Mouse (Mus musculus) heart, adult 11 months (tissue): ENCODE measurements around the gene Mad2l1.
A peak's percentile ranks its signal among the peaks of the same experiment; 100 is the strongest.

Experiments
- DNase-seq: peaks from one replicate; pipeline ENCODE4 v3.0.0; 2022

The Mad2l1 gene

DNA sequence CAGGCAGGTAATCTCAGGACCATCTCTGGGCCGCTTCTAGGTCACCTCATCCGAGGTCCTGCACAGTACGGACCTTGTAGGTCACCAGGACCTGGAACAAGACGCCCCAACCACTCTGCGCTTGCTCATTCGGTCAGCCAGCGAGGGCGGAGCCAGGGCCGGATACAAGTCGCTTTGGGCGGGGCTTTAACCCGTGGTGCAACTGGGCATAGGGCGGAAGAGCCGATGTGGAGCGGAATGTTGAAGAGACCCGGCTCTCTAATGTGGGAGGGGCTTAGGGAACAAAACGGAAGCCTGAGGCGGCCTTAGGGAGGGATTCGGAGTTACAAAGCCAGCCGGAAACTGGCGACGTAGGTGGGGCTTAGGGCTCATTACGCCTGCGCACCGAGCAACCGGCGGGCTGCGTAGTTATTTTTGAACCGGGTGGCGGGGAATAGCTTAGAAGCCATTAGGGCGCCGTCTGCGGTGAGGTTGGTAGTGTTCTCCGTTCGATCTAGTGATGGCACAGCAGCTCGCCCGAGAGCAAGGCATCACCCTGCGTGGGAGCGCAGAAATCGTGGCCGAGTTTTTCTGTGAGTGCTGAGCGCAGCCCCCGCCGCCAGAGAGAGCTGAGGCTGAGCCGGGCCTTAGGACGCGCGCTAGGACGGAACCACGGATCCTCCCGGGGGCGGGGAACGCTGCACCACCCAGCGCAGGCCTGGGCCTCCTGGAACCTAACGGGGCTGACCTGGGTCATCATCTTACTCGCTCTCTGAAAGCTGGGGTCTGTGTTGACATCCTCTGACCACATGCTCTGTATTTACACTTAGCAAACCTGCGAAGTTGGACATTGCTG, at the start of gene Mad2l1:
Gene Mad2l1, plus strand, starts transcription at position 363 of the 835 bp plus-strand sequence.
- DNase-seq: peak; percentile 100

DNA sequence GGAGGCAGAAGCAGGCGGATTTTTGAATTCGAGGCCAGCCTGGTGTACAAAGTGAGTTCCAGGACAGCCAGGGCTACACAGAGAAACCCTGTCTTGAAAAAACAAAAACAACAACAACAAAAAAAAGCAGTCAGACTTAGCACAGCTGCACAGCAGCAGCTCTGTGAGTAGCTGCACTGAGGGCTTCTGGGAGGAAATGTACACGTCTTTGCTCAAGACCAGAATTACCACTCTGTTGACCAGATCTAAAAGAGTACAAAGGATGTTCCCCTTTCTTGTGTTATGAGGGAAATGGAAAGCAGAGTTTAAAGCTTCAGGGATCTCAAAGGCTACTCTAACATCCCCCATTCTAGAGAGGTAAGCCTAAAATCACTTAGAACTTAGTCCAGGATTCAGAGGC, 41.5 kb upstream of the Mad2l1 start:
- no peak for DNase-seq

DNA sequence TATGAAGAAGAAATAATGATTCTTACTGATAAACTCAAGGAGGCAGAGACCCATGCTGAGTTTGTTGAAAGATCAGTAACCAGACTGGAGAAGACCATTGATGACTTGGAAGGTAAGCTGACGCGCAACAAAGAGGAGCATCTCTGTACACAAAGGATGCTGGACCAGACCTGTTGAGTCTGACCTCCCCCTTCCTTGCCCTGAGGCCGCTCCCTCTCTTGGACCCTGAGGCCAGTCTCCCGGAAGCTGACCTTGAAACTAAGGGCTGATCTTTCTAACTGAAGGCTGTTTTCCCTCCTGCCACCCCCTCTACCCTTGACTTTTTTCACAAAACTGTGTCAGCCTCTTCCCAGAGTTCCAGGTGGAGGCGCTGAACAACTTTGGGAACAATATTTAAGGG, 18.8 kb upstream of the Mad2l1 start:
- no peak for DNase-seq

DNA sequence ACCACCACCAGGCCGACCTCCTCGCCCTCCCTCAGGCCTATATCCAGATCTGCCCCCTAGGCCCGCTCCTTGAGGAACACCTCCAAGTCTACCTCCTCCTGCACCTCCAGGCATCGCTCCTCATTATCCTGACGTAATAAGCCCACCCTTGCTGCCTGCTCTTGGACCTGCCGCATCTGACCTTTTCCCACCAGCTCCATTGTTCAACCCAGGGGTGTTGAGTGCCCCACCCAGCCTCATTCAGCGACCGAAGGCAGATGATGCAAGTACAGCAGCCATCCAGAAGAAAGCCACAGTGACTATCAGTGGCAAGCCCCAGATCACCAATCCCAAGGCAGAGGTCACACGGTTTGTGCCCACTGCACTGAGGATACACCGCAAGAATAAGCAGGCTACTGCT, 6.8 kb upstream of the Mad2l1 start:
- no peak for DNase-seq

DNA sequence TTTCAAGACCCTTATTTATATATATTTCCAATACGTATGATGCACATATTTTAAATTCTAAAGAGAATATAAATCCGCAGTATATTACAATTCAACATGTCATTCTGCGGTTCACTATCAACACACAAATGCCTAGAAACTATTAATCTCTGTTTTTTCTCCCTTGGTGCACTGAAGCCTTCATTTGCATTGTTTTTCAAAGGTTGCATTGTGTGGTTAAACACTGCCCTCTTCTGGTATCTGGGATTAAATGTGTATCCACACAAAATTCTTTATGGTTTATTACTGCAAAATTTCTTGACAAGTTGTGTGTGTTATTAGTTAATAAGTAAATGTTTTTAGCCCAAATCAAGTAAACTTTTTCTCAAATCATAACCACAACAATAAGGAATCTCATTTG, 1.9 kb upstream of the Mad2l1 start:
- DNase-seq: no peak

DNA sequence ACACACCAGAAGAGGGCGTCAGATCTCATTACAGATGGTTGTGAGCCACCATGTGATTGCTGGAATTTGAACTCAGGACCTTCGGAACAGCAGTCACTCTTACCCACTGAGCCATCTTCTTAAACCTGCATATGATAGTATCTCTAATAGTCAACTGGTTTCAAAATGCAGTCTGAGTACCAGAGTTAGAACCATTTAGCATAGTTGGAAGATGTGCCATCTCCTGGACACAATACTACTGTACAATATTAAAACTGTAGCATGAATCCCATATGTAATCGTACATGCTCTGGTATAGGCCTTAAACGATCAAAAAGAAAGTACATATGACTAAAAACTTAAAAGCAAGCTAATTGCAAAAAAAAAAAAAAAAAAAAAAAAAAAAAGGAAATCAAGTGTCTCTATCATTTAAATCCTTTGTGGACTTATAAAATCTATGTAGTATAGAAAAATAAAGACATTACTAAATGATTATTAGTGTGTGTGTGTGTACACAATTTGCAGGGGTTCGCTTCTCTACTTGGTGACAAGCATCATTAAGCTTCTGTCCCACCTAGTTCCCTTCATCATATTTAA, 736 bp upstream of the Mad2l1 start:
- no peak for DNase-seq

DNA sequence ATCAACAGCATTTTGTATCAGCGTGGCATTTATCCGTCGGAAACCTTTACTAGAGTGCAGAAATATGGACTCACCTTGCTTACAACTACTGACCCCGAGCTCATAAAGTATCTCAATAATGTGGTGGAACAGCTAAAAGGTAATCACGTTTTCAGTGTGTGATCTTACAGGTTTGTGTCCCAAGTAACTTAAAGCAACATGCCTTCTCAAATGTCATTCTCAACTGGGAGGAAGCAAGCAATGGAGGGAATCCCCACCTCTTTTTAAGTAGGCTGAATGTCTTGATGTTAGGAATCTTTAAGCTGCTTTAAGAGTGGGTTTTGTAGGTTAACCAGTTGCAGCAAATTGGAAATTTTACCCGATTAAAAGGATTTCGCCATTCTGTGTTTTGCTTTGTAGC, 776 bp downstream of the Mad2l1 start:
- no peak for DNase-seq

DNA sequence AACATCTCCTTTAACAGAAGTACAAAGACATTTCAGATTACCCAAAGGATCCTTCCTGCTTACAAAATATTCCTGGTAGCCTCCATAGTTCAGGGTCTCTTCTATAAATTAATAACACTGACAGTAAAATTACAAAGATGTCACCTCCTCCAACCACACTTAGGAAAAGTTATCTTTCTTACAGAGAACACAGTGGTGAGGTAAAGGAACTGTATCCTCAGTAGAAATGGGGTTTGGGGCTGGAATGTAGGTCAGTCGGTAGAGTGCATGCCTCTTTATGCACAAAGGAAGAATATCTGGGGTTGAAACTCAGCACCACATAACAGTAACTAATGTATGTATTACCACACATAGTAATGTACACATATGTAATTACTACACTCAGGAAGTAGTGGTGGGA, 24.8 kb downstream of the Mad2l1 start, which contains the start of gene Vmn1r32:
Gene Vmn1r32, minus strand, starts transcription at position 101 of the 400 bp plus-strand sequence.
- DNase-seq: no peak

DNA sequence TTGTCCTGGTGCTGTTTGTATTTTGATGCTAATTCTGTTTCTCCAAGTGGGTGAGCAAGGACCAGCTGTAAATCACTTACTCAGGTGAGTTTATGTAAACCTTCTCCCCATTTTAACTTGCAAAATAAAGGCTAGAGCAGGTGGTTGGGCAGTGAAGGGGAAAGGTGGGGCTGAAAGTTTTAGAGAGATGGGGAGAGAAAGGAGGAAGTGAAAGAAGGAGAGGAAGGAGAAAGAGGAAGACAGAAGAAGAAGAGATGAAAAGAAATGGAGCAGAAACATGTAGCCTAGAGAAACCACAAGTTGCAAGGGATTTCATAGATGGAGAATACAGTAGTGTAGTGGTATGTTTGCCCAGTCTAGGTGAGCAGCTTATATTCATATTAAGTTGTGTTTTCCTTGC, 60.6 kb downstream of the Mad2l1 start:
- DNase-seq: no peak
